Mouse (Mus musculus): ENCODE data around the gene Snap47.

DNA sequence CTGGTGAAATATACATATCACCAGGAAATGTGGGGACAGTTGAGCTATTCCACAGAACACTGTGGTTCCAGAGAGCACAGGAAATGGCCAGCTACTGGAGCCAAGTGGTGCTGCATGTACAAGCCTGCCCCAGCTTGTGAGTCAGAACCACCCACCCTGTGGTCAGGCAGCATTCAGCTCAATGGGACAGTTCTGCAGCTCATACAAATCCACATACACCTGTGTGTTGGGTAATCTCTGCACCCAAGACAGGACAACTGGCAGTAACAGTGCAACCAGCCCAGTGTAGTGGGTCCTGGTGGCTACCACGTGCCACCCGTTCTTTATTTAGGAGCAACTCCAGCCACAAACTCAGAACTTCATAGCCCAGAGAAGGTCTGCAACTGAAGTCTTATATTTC lies 29.0 kb downstream of the Snap47 start:
- TF ChIP-seq TAL1 (IDR thresholded peaks at IDR 0.05; ENCODE audit: low read length) (no peak), GATA1 (IDR thresholded peaks at IDR 0.05; ENCODE audit: low read length) (no peak)
